Mouse (Mus musculus) liver, embryonic 11.5 days (tissue): ENCODE results near the gene Gria3. TPM values are rescaled to one million over a fixed set of nuclear protein-coding genes. Genes with fewer than 3 reads are reported as not detected.

Source experiments
- microRNA-seq: library from miRNA; unstranded; fragments of <30 nt; microRNA quantifications from one replicate; pipeline ENCODE4, GENCODE M21; 2017; ENCODE audit warnings: borderline number of aligned reads
- polyA plus RNA-seq: library from polyadenylated mRNA; unstranded; fragments of >200 nt; fragmentation: Nextera tagmentation; extraction: Ambion mirVana; gene quantifications from 2 replicates; pipeline ENCODE4 v1.2.1, GENCODE M21; 2014

Gene Gria3
- polyA plus RNA-seq, 1 experiment from 2014 or later, result 4.0 TPM

Small RNA genes lying within 50 kb of the gene (microRNA-seq; reads per million reads assigned to microRNA genes)
- not detected for gene Gm22413
